Mouse (Mus musculus): ENCODE measurements around the gene Hmox2.

- TF ChIP-seq CTCF (IDR thresholded peaks at IDR 0.05; ENCODE audit: insufficient read depth, low read length) (no peak), POLR2A (IDR thresholded peaks at IDR 0.05; ENCODE audit: borderline replicate concordance, extremely low read depth, low read depth, low read length) (no peak)
These were observed 39.7 kb downstream of the Hmox2 start for GRCm38 (mm10) chr16:4765852-4766251.

All from lung, adult 2 months (tissue).